Mouse (Mus musculus) right cerebral cortex, adult 18-20 months (tissue): Measurements from ENCODE around the gene Mfsd4b2.

ENCODE experiments used
- DNase-seq: peaks from one replicate; pipeline ENCODE4 v3.0.0; 2022; ENCODE audit warnings: mixed read lengths

The Mfsd4b2 gene

GRCm38 (mm10) chr10:39888621-39889020 is 38.1 kb downstream of the Mfsd4b2 start:
- DNase-seq: no peak
